Comparison of ENCODE assay signal across 17 mouse cellular contexts in the genomic region with DNA sequence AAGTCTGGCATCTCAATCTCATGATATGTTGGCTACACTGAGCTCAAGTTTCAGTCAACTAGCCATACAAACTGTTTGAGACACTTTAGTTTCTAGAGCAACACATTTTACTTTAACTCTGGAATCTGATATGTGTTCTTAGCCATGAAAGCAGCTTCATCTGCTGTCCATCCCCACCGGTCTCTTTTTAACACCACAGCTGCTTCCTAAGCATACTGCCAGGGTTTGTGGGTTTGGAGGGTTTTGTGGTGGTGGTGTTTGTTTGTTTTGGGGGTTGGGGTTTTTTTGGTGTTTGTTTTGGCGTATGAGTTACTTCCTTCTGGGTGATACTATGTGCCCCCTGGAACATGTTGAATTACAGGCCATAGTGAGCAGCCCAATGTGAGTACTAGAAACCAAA.
"Had no signal": no experiment of that assay in that cellular context is flagged by ENCODE, and none has a peak within 500 bp of the region (broad histone marks: within the 10 kb centered on the region; RNA-seq: fewer than 3 reads in every experiment).

No protein-coding gene starts in this region.

- ATAC-seq: intestine, postnatal 0 days had no signal

- H3K9me3 ChIP-seq: liver, embryonic 13.5 days; neural tube, embryonic 12.5 days; neural tube, embryonic 15.5 days had no signal

- H3K4me3 ChIP-seq: layer of hippocampus, adult 2 months; liver, embryonic 13.5 days; neural tube, embryonic 12.5 days; neural tube, embryonic 15.5 days had no signal

- DNase-seq: kidney, adult 8-10 months; kidney, postnatal 10 days; layer of hippocampus, adult 9-11 months; liver, embryonic 13.5 days; lung, adult 2 months; lung, postnatal 14 days; midbrain, embryonic 14.5 days; right cerebral cortex, adult 18-20 months; right cerebral cortex, postnatal 14 days; right cerebral cortex, postnatal 4 days; thymus, postnatal 25 days had no signal

- H3K36me3 ChIP-seq: liver, embryonic 13.5 days; neural tube, embryonic 12.5 days; neural tube, embryonic 15.5 days had no signal

- H3K27me3 ChIP-seq: liver, embryonic 13.5 days; neural tube, embryonic 12.5 days; neural tube, embryonic 15.5 days had no signal

- H3K9ac ChIP-seq: liver, embryonic 13.5 days; neural tube, embryonic 12.5 days; neural tube, embryonic 15.5 days had no signal

- H3K4me2 ChIP-seq: liver, embryonic 13.5 days; neural tube, embryonic 12.5 days; neural tube, embryonic 15.5 days had no signal

- H3K27ac ChIP-seq: layer of hippocampus, adult 2 months; liver, embryonic 13.5 days; macrophage; neural tube, embryonic 12.5 days; neural tube, embryonic 15.5 days; stomach, postnatal 0 days had no signal

- H3K4me1 ChIP-seq: neural tube, embryonic 12.5 days had no signal
